Mouse (Mus musculus) ES-Bruce4 (cell line): ENCODE measurements around the gene Fads6. TPM values are rescaled to one million over a fixed set of nuclear protein-coding genes. Genes with fewer than 3 reads are reported as not detected.
A peak's percentile ranks its signal among the peaks of the same experiment; 100 is the strongest.

ENCODE experiments used
- H3K27ac ChIP-seq: 2 replicates; pipeline ENCODE4 v1.5.1; 2012; ENCODE audit warnings: low read length, inconsistent platforms; ENCODE audit not compliant: insufficient read depth
- H3K27me3 ChIP-seq: 2 replicates; pipeline ENCODE4 v1.6.1; 2012; ENCODE audit warnings: mild to moderate bottlenecking, low read length, inconsistent platforms; ENCODE audit not compliant: control insufficient read depth, poor library complexity, insufficient read depth, severe bottlenecking
- H3K36me3 ChIP-seq: 2 replicates; pipeline ENCODE4 v1.6.1; 2012; ENCODE audit warnings: inconsistent platforms, mild to moderate bottlenecking, low read length, moderate library complexity; ENCODE audit not compliant: control insufficient read depth, poor library complexity, insufficient read depth, severe bottlenecking
- H3K4me1 ChIP-seq: one replicate; pipeline ENCODE4 v1.8.1; 2011; ENCODE audit warnings: low read length; ENCODE audit not compliant: control insufficient read depth, insufficient read depth
- H3K4me3 ChIP-seq: 2 replicates; pipeline ENCODE4 v1.5.1; 2011; ENCODE audit warnings: low read depth, mild to moderate bottlenecking, low read length
- H3K9ac ChIP-seq: 2 replicates; pipeline ENCODE4 v1.6.1; 2012; ENCODE audit warnings: low read depth, mild to moderate bottlenecking, inconsistent platforms; ENCODE audit not compliant: poor library complexity, severe bottlenecking
- H3K9me3 ChIP-seq: replicated peaks from 2 replicates; pipeline ENCODE4 v1.6.1; 2012; ENCODE audit warnings: mild to moderate bottlenecking, low read length, inconsistent platforms; ENCODE audit not compliant: control insufficient read depth, poor library complexity, insufficient read depth, severe bottlenecking
- CTCF ChIP-seq: IDR thresholded peaks from one replicate; pipeline ENCODE4 v1.8.1; 2011; ENCODE audit warnings: low read depth, low read length
- EP300 ChIP-seq: IDR thresholded peaks from 2 replicates; pipeline ENCODE4 v1.6.1; 2011; ENCODE audit warnings: low read depth, low read length; ENCODE audit not compliant: insufficient read depth
- POLR2A ChIP-seq: IDR thresholded peaks from one replicate; pipeline ENCODE4 v1.8.1; 2011; ENCODE audit warnings: low read length; ENCODE audit not compliant: insufficient read depth
- polyA plus RNA-seq: library from polyadenylated mRNA; stranded (reverse); fragments of >200 nt; gene quantifications from 2 replicates; pipeline ENCODE4 v1.2.4, GENCODE M21; 2011; ENCODE audit warnings: low read depth; ENCODE audit not compliant: missing spikeins, insufficient read depth, insufficient read length

The Fads6 gene
- polyA plus RNA-seq, result 6.7 and 7.1 TPM in 2 replicates

DNA sequence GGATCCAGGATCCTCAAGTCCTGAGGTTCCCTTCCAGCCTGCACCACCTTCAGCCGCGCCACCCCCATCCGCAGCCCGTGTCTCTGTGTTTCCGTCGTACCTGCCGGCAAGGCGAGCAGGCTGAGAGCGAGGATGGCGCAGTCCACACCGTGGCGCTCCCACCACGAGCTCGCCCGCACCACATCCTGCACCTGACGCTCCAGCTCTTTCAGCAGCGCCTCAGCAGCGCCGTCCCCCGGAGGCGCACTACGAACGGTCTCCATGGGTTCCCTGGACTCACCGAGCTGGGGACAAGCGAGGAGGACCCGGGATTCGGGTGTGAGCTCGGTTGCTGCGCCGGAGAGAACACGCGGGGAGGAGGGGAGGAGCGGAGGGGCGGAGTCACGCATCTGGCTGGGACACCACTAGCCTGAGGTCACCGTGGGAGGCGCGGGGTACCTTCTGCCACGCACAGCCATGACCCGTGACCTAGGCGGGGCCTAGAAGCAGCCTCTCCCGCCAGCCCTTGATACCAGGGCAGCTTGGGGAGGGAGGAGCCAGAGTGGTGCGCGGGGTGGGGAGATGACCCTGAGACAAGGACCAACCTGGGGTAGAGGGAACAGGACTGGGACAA is at the start of gene Fads6:
Gene Fads6 (minus strand): TSS at position 450 of the 613 bp plus-strand sequence.
- Histone ChIP-seq H3K27ac (no peak within 1 kb of the TSS), H3K9ac (peak within 1 kb of the TSS; percentile 51), H3K36me3 (no peaks in the 10 kb centered on the region), H3K27me3 (no peaks in the 10 kb centered on the region), H3K4me3 (peak within 1 kb of the TSS; percentile 64), H3K4me1 (peaks cover 10% of the 10 kb centered on the region), H3K9me3 (no peaks in the 10 kb centered on the region)
- TF ChIP-seq CTCF (peak; percentile 56), EP300 (peak; percentile 51; the same call in 1 of the 2 replicates), POLR2A (peak; percentile 24)

DNA sequence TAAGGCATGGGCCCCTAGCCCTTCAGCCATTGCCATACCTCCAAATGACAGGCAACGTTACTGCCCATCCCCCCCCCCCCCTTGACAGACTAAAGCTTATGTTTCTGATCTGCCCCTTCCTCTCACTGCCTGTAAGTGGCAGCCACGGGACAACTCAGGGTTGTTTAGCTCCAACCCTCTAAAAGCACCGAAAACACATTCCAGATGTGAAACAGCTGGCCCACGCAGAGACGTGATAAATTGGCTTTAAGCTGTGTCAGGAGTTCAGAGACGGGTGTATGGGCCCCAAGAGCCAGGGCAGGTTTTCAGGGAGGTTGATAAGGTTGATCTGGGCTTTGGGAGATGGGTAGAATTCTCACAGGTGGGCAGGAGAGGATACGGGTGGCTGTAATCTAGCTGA is 48.1 kb upstream of the Fads6 start:
- H3K27me3 ChIP-seq, result no peaks in the 10 kb centered on the region
- no peak for TF ChIP-seq POLR2A
- TF ChIP-seq EP300, result no peak
- TF ChIP-seq CTCF, result no peak
- H3K9me3 ChIP-seq, result no peaks in the 10 kb centered on the region
- H3K9ac ChIP-seq, result no peak overlapping the region
- H3K4me3 ChIP-seq, result no peak overlapping the region
- H3K27ac ChIP-seq, result no peak overlapping the region
- H3K4me1 ChIP-seq, result no peaks in the 10 kb centered on the region
- no peaks in the 10 kb centered on the region for H3K36me3 ChIP-seq

DNA sequence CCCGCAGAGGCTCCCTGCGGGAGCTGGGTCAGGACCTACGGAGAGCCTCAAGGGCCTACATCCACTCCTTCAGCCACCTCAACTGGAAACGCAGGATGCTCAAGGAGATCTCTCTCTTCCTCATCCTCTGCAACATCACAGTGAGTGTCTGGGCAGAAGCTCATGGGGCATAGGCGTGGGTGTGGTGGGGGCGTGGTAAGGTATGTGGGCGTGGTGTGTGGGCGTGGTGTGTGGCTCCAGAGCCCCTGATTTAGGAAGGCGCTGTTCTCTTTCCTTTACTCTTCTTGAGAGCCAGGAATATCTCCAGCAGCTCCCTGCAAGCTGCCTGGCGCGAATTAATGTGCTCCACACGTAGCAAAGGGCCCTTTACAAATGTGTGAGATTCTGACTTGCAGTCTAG is 47.5 kb upstream of the Fads6 start:
- Histone ChIP-seq H3K9me3 (no peaks in the 10 kb centered on the region), H3K27me3 (no peaks in the 10 kb centered on the region), H3K36me3 (no peaks in the 10 kb centered on the region), H3K27ac (no peak overlapping the region), H3K4me3 (peak overlapping the region; percentile 46), H3K4me1 (no peaks in the 10 kb centered on the region), H3K9ac (no peak overlapping the region)
- TF ChIP-seq EP300 (no peak), CTCF (no peak), POLR2A (no peak)

DNA sequence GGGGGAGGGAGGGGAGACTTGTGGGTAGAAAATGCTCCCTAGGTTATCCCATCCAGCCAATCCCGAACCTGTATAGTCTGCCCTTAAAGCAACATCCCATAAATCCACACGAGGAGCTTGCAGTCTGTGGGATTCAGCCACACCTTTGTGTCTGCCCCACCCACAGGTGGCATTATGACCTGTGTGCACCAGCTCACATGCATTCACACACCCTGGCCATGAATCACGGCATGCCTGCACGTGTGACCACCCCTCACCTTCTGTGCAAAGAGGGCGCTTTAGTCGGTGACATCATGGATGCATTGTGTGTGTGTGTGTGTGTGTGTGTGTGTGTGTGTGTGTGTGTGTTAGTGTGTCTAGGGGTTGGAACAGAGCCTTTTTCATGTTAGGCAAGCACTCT is 44.4 kb upstream of the Fads6 start:
- Histone ChIP-seq H3K9me3 (no peaks in the 10 kb centered on the region), H3K4me1 (no peaks in the 10 kb centered on the region), H3K27me3 (no peaks in the 10 kb centered on the region), H3K27ac (no peak overlapping the region), H3K36me3 (no peaks in the 10 kb centered on the region), H3K4me3 (no peak overlapping the region), H3K9ac (no peak overlapping the region)
- TF ChIP-seq CTCF (no peak), POLR2A (no peak), EP300 (no peak)

DNA sequence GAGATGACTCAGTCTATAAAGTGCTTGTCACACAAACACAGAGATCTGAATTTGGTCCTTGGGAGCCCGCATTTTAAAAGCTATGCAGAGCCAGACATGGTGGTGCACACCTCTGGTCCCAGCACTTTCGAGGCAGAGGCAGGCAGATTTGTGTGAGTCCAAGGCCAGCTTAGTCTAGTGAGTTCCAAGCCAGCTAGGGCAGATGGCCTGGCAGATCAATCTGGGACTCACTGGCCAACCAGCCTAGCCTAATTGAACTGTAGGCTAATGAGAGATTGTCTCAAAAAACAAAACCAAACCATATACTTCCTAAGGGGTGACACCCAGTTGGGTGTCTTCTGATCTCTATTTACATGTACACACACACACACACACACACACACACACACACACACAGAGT is 43.8 kb upstream of the Fads6 start:
- no peak overlapping the region for H3K27ac ChIP-seq
- no peaks in the 10 kb centered on the region for H3K27me3 ChIP-seq
- TF ChIP-seq POLR2A (no peak), EP300 (no peak), CTCF (no peak)
- no peak overlapping the region for H3K4me3 ChIP-seq
- H3K36me3 ChIP-seq, result no peaks in the 10 kb centered on the region
- H3K9me3 ChIP-seq, result no peaks in the 10 kb centered on the region
- H3K4me1 ChIP-seq, result no peaks in the 10 kb centered on the region
- no peak overlapping the region for H3K9ac ChIP-seq

DNA sequence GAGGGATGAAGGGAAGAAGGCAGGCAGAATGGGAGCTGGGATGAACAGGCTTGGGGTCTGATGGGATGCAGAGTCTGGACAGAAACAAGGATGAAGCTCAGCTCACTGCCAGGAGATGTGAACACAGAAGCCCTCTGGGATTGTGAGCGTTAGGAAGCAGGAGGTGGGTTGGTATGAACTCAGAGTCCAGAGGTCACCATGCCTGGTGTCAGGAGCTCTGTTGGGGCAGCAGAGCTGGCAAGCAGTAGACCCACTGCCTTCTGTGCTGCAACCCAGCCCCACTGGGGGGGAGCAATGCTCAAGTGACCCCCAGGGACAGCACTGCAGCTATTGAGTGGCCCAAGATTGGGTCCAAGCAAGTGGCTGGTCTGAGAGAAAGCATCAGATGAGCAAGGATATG is 40.4 kb upstream of the Fads6 start:
- Histone ChIP-seq H3K27ac (no peak overlapping the region), H3K4me1 (no peaks in the 10 kb centered on the region), H3K36me3 (no peaks in the 10 kb centered on the region), H3K27me3 (0 out of 2 replicates have a peak, but pooled peaks cover 3% of the 10 kb centered on the region), H3K9me3 (no peaks in the 10 kb centered on the region), H3K4me3 (no peak overlapping the region), H3K9ac (no peak overlapping the region)
- TF ChIP-seq CTCF (no peak), POLR2A (no peak), EP300 (no peak)
